Mouse (Mus musculus): Measurements from ENCODE around the gene Abat. TPM values are rescaled to one million over a fixed set of nuclear protein-coding genes. Genes with fewer than 3 reads are reported as not detected.
A peak's percentile ranks its signal among the peaks of the same experiment; 100 is the strongest.

Gene Abat
- total and polyA plus RNA-seq, 2 experiments from 2014 or later: 108 to 157 TPM

- peak overlapping the region; percentile 26; the same call in 1 of the 2 replicates for H3K27ac ChIP-seq
- no peak overlapping the region for H3K4me2 ChIP-seq (ENCODE audit: low read depth, low read length)
- WGBS: 94% methylated on average over 1 of the region's 1 CpGs
- no peak for TF ChIP-seq CTCF (IDR thresholded peaks at IDR 0.05; ENCODE audit: low read depth)
- no peaks in the 10 kb centered on the region for H3K27me3 ChIP-seq (ENCODE audit: insufficient read depth, low read length)
- DNase-seq (ENCODE audit: low spot score) (no peak), ATAC-seq (no peak)
- no peaks in the 10 kb centered on the region for H3K9me3 ChIP-seq (ENCODE audit: low read length)
- no peak overlapping the region for H3K4me3 ChIP-seq (ENCODE audit: low read length)
- peaks cover 4% of the 10 kb centered on the region; the same call in 1 of the 2 replicates for H3K4me1 ChIP-seq (ENCODE audit: insufficient read depth, low read length)
- H3K9ac ChIP-seq (replicated peaks; ENCODE audit: low read length): no peak overlapping the region
- no peaks in the 10 kb centered on the region for H3K36me3 ChIP-seq (ENCODE audit: insufficient read depth, low read length)
Measured at GRCm38 (mm10) chr16:8529389-8529788, 16.2 kb downstream of the Abat start.

GRCm38 (mm10) chr16:8530018-8530417 is 16.8 kb downstream of the Abat start:
- TF ChIP-seq CTCF (IDR thresholded peaks at IDR 0.05; ENCODE audit: low read depth): no peak
- H3K27ac ChIP-seq: peak overlapping the region; percentile 26; the same call in 1 of the 2 replicates
- no peak for ATAC-seq

GRCm38 (mm10) chr16:8532461-8532860 is 19.2 kb downstream of the Abat start:
- Histone ChIP-seq H3K4me3 (ENCODE audit: low read length) (no peak overlapping the region), H3K36me3 (ENCODE audit: insufficient read depth, low read length) (no peaks in the 10 kb centered on the region), H3K9ac (replicated peaks; ENCODE audit: low read length) (no peak overlapping the region), H3K9me3 (ENCODE audit: low read length) (no peaks in the 10 kb centered on the region), H3K27me3 (ENCODE audit: insufficient read depth, low read length) (no peaks in the 10 kb centered on the region), H3K4me2 (ENCODE audit: low read depth, low read length) (no peak overlapping the region), H3K27ac (no peak overlapping the region), H3K4me1 (ENCODE audit: insufficient read depth, low read length) (peaks cover 4% of the 10 kb centered on the region; the same call in 1 of the 2 replicates)
- 94% methylated on average over 9 of the region's 9 CpGs for WGBS
- TF ChIP-seq CTCF (IDR thresholded peaks at IDR 0.05; ENCODE audit: low read depth): no peak
- ATAC-seq (no peak), DNase-seq (ENCODE audit: low spot score) (no peak)

More at GRCm38 (mm10) chr16:8530018-8530417, 16.8 kb downstream of the Abat start:
- 56% methylated on average over 14 of the region's 14 CpGs for WGBS
- H3K9me3 ChIP-seq (ENCODE audit: low read length): no peaks in the 10 kb centered on the region
- DNase-seq (ENCODE audit: low spot score): peak; percentile 41
- H3K9ac ChIP-seq (replicated peaks; ENCODE audit: low read length): no peak overlapping the region
- H3K4me1 ChIP-seq (ENCODE audit: insufficient read depth, low read length): peaks cover 4% of the 10 kb centered on the region; the same call in 1 of the 2 replicates
- no peak overlapping the region for H3K4me2 ChIP-seq (ENCODE audit: low read depth, low read length)
- no peaks in the 10 kb centered on the region for H3K27me3 ChIP-seq (ENCODE audit: insufficient read depth, low read length)
- H3K4me3 ChIP-seq (ENCODE audit: low read length): no peak overlapping the region
- no peaks in the 10 kb centered on the region for H3K36me3 ChIP-seq (ENCODE audit: insufficient read depth, low read length)

GRCm38 (mm10) chr16:8532894-8533293 is 19.7 kb downstream of the Abat start:
- no peak for TF ChIP-seq CTCF (IDR thresholded peaks at IDR 0.05; ENCODE audit: low read depth)
- H3K9ac ChIP-seq (replicated peaks; ENCODE audit: low read length): no peak overlapping the region
- H3K36me3 ChIP-seq (ENCODE audit: insufficient read depth, low read length): no peaks in the 10 kb centered on the region
- ATAC-seq (no peak), DNase-seq (ENCODE audit: low spot score) (no peak)
- no peak overlapping the region for H3K4me2 ChIP-seq (ENCODE audit: low read depth, low read length)
- H3K4me1 ChIP-seq (ENCODE audit: insufficient read depth, low read length): peaks cover 4% of the 10 kb centered on the region; the same call in 1 of the 2 replicates
- no peaks in the 10 kb centered on the region for H3K9me3 ChIP-seq (ENCODE audit: low read length)
- H3K27me3 ChIP-seq (ENCODE audit: insufficient read depth, low read length): no peaks in the 10 kb centered on the region
- no peak overlapping the region for H3K4me3 ChIP-seq (ENCODE audit: low read length)
- 75% methylated on average over 7 of the region's 7 CpGs for WGBS
- H3K27ac ChIP-seq: no peak overlapping the region

GRCm38 (mm10) chr16:8533477-8533876 is 20.2 kb downstream of the Abat start:
- peaks cover 4% of the 10 kb centered on the region; the same call in 1 of the 2 replicates for H3K4me1 ChIP-seq (ENCODE audit: insufficient read depth, low read length)
- no peaks in the 10 kb centered on the region for H3K36me3 ChIP-seq (ENCODE audit: insufficient read depth, low read length)
- no peak overlapping the region for H3K4me2 ChIP-seq (ENCODE audit: low read depth, low read length)
- H3K9me3 ChIP-seq (ENCODE audit: low read length): no peaks in the 10 kb centered on the region
- WGBS: 89% methylated on average over 6 of the region's 6 CpGs
- no peak for ATAC-seq
- H3K27me3 ChIP-seq (ENCODE audit: insufficient read depth, low read length): no peaks in the 10 kb centered on the region
- H3K27ac ChIP-seq: no peak overlapping the region
- no peak for DNase-seq (ENCODE audit: low spot score)
- H3K4me3 ChIP-seq (ENCODE audit: low read length): no peak overlapping the region
- H3K9ac ChIP-seq (replicated peaks; ENCODE audit: low read length): no peak overlapping the region
- TF ChIP-seq CTCF (IDR thresholded peaks at IDR 0.05; ENCODE audit: low read depth): no peak

GRCm38 (mm10) chr16:8534466-8535200 is 21.4 kb downstream of the Abat start:
- no peaks in the 10 kb centered on the region for H3K9me3 ChIP-seq (ENCODE audit: low read length)
- no peak for TF ChIP-seq CTCF (IDR thresholded peaks at IDR 0.05; ENCODE audit: low read depth)
- peaks cover 13% of the 10 kb centered on the region for H3K4me1 ChIP-seq (ENCODE audit: insufficient read depth, low read length)
- peak overlapping the region; percentile 48; the same call in 1 of the 2 replicates for H3K27ac ChIP-seq
- DNase-seq (ENCODE audit: low spot score) (no peak), ATAC-seq (no peak)
- no peaks in the 10 kb centered on the region for H3K27me3 ChIP-seq (ENCODE audit: insufficient read depth, low read length)
- H3K4me2 ChIP-seq (ENCODE audit: low read depth, low read length): no peak overlapping the region
- no peak overlapping the region for H3K9ac ChIP-seq (replicated peaks; ENCODE audit: low read length)
- WGBS: 84% methylated on average over 11 of the region's 11 CpGs
- H3K4me3 ChIP-seq (ENCODE audit: low read length): no peak overlapping the region
- H3K36me3 ChIP-seq (ENCODE audit: insufficient read depth, low read length): no peaks in the 10 kb centered on the region

- Histone ChIP-seq H3K9me3 (ENCODE audit: low read length) (no peaks in the 10 kb centered on the region), H3K27ac (peak overlapping the region; percentile 48; the same call in 1 of the 2 replicates), H3K4me3 (ENCODE audit: low read length) (no peak overlapping the region), H3K27me3 (ENCODE audit: insufficient read depth, low read length) (no peaks in the 10 kb centered on the region), H3K36me3 (ENCODE audit: insufficient read depth, low read length) (no peaks in the 10 kb centered on the region), H3K9ac (replicated peaks; ENCODE audit: low read length) (no peak overlapping the region), H3K4me1 (ENCODE audit: insufficient read depth, low read length) (peaks cover 19% of the 10 kb centered on the region), H3K4me2 (ENCODE audit: low read depth, low read length) (no peak overlapping the region)
- ATAC-seq (no peak), DNase-seq (ENCODE audit: low spot score) (peak; percentile 67)
- TF ChIP-seq CTCF (IDR thresholded peaks at IDR 0.05; ENCODE audit: low read depth): no peak
- WGBS: 64% methylated on average over 6 of the region's 6 CpGs
Measured at GRCm38 (mm10) chr16:8535411-8535810, 22.2 kb downstream of the Abat start.
